Mouse (Mus musculus): Measurements from ENCODE around the gene Abca8b.
"Not testable (repeated sequence)": the region's sequence is repeated elsewhere in the genome, so short reads cannot be mapped to it uniquely, and the experiment has no call there.

Abca8b gene

DNA sequence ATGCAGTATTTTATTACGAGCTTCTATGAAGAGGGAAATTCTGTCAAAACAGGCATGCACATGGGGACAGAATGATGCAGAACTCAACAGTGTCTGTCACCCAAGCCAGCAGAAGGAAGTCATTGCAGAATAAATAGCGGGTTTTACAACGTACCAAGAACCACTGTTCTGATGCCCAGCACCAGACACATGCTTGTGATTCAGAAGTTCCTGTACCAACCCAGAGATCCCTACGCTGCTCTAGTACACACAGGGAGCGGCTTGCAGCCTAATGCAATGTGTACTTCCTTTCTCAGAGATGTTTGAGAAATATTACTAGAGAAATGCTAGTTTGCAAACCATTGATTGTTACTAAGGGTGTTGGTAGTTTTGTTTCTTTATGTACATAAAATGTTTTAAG is 58.7 kb downstream of the Abca8b start:
- Histone ChIP-seq H3K36me3 (ENCODE audit: control insufficient read depth, insufficient read depth, low read length, poor library complexity, severe bottlenecking) (no peaks in the 10 kb centered on the region), H3K27me3 (ENCODE audit: control insufficient read depth, insufficient read depth, low read length, poor library complexity, severe bottlenecking) (no peaks in the 10 kb centered on the region)
- no peak for DNase-seq (ENCODE audit: low read depth, low spot score)

GRCm38 (mm10) chr11:109933207-109933606 is 62.4 kb downstream of the Abca8b start:
- H3K27me3 ChIP-seq (ENCODE audit: control insufficient read depth, insufficient read depth, low read length, poor library complexity, severe bottlenecking); DNase-seq (ENCODE audit: low read depth, low spot score); H3K36me3 ChIP-seq (ENCODE audit: control insufficient read depth, insufficient read depth, low read length, poor library complexity, severe bottlenecking): not testable (repeated sequence)

- DNase-seq (ENCODE audit: low read depth, low spot score): no peak
- H3K36me3 ChIP-seq (ENCODE audit: control insufficient read depth, insufficient read depth, low read length, poor library complexity, severe bottlenecking): no peaks in the 10 kb centered on the region
- no peaks in the 10 kb centered on the region for H3K27me3 ChIP-seq (ENCODE audit: control insufficient read depth, insufficient read depth, low read length, poor library complexity, severe bottlenecking)
These were observed 67.2 kb downstream of the Abca8b start for GRCm38 (mm10) chr11:109928489-109928888.

DNA sequence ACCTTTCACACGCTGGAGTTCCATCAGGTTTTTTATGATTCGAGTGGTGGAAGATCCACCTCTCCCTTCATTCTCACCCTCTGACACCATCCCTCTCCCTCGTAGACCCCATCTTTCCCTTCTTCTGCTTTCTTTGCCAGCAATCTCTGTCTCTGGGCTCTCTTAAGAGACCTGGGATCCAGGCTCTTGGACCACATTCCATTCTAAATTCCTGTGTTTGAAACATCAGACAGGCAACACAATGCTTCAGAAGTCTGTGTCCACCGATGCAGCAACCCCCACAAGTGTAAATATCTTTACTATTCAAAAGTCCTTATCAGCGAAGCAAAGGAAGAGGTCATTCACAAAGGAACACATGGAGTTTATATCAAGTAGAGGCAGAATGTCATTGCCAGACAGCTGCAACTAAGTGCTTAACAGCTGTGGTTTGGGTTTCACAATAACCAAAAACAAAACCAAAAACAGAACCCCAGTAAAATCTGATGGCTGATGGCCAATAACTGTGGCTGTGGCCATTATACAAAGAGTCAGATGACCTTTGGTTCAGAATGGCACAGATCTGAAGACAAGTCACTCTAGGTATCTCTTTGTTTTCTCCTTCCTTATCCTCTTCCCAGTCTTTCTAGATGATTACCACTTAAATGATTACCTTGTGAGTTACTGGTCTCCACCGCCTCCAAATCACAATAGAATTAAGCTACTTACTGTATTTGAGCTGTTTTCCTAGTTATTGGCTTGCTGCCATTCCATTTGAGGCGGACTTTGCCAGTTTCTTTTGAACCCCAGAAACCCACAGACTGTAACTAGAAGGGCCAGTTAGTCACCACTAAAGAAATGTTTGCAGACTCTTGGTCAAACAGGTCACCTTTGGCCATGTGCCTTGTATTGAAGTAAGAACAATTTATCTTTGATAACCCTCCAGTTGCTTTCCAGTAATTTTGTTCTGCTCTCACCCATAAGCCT is 68.6 kb downstream of the Abca8b start:
- Histone ChIP-seq H3K27me3 (ENCODE audit: control insufficient read depth, insufficient read depth, low read length, poor library complexity, severe bottlenecking) (no peaks in the 10 kb centered on the region), H3K36me3 (ENCODE audit: control insufficient read depth, insufficient read depth, low read length, poor library complexity, severe bottlenecking) (no peaks in the 10 kb centered on the region)
- no peak for DNase-seq (ENCODE audit: low read depth, low spot score)

DNA sequence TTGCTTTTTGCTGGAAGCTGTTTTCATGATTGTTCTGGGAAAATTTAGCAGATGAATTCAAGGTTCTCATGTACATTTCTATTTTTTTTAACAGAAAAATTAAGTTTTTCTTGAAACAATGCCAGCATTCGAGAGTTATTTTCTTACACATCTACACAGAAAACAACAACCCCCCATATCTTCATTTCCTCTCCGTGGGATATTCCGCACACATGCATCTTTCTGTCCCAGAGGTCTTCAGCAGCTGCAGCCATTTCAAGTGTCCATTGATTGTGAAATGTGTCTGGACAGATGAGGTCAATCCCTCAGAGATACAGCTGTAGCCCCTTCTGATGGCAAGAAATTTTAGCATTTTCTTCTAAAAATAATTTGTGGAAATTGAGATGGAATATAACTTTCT is 73.4 kb downstream of the Abca8b start:
- no peaks in the 10 kb centered on the region for H3K27me3 ChIP-seq (ENCODE audit: control insufficient read depth, insufficient read depth, low read length, poor library complexity, severe bottlenecking)
- H3K36me3 ChIP-seq (ENCODE audit: control insufficient read depth, insufficient read depth, low read length, poor library complexity, severe bottlenecking): no peaks in the 10 kb centered on the region
- no peak for DNase-seq (ENCODE audit: low read depth, low spot score)

- Histone ChIP-seq H3K36me3 (ENCODE audit: control insufficient read depth, insufficient read depth, low read length, poor library complexity, severe bottlenecking) (no peaks in the 10 kb centered on the region), H3K27me3 (ENCODE audit: control insufficient read depth, insufficient read depth, low read length, poor library complexity, severe bottlenecking) (no peaks in the 10 kb centered on the region)
- no peak for DNase-seq (ENCODE audit: low read depth, low spot score)
These were observed 76.2 kb downstream of the Abca8b start for GRCm38 (mm10) chr11:109919480-109919879.

DNA sequence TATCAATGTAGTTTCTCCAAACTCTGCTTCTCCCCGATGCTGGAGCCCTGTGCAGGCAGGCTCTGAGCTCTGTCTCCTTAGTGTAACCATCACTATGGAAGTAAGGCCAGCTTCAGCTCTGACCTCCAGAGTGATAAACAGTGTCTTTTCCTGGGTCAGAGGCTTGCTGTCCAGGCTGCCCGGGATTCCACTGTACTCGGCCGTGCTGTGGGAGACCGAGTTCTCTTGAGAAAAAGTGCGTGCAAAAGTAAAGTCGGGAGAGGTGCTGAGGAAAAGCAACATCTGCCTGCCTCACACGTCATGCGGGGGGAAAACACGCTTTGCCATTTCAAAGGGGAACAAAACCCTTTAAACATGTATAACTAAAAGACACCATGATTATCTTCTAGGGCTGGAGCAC is 79.0 kb downstream of the Abca8b start:
- no peaks in the 10 kb centered on the region for H3K36me3 ChIP-seq (ENCODE audit: control insufficient read depth, insufficient read depth, low read length, poor library complexity, severe bottlenecking)
- no peaks in the 10 kb centered on the region for H3K27me3 ChIP-seq (ENCODE audit: control insufficient read depth, insufficient read depth, low read length, poor library complexity, severe bottlenecking)
- DNase-seq (ENCODE audit: low read depth, low spot score): no peak

GRCm38 (mm10) chr11:109913156-109913555 is 82.5 kb downstream of the Abca8b start:
- H3K27me3 ChIP-seq (ENCODE audit: control insufficient read depth, insufficient read depth, low read length, poor library complexity, severe bottlenecking); DNase-seq (ENCODE audit: low read depth, low spot score); H3K36me3 ChIP-seq (ENCODE audit: control insufficient read depth, insufficient read depth, low read length, poor library complexity, severe bottlenecking): not testable (repeated sequence)

DNA sequence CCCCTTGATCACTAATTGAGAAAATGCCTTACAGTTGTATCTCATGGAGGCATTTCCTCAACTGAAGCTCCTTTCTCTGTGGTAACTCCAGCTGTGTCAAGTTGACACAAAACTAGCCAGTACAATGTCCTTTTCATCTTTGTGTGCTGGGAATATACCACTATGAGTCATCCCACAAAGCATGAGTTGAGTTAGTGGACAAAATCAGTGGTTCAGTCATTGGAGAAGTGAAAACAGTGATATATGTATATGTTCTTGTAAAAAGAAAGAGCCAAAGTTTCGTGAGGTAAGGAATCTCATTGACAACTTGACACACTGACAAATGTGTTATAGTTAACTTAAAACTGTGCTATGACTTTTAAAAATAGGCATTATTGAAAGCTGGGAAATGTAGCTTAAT is 83.5 kb downstream of the Abca8b start:
- DNase-seq (ENCODE audit: low read depth, low spot score); H3K27me3 ChIP-seq (ENCODE audit: control insufficient read depth, insufficient read depth, low read length, poor library complexity, severe bottlenecking); H3K36me3 ChIP-seq (ENCODE audit: control insufficient read depth, insufficient read depth, low read length, poor library complexity, severe bottlenecking): not testable (repeated sequence)

DNA sequence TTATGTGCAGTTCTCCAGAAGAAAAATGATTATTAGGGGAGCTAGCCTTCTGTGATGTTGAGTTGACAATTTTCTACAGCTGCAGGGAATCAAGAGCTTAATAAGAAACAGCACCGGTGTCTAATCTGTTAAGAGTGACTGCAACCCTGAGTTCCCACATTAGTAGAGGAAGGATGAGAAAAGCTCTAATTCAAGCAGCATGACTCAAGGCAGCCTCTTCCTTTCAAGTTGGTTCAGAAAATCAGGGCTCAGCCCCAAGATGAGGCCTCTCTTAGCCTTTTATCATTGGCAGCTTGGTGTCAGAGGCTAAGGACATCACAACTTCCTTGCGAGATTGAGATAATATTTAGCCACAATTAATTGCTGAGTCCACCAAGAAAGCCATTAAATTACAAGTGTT is 85.8 kb downstream of the Abca8b start:
- H3K27me3 ChIP-seq (ENCODE audit: control insufficient read depth, insufficient read depth, low read length, poor library complexity, severe bottlenecking): no peaks in the 10 kb centered on the region
- H3K36me3 ChIP-seq (ENCODE audit: control insufficient read depth, insufficient read depth, low read length, poor library complexity, severe bottlenecking): no peaks in the 10 kb centered on the region
- DNase-seq (ENCODE audit: low read depth, low spot score): no peak

DNA sequence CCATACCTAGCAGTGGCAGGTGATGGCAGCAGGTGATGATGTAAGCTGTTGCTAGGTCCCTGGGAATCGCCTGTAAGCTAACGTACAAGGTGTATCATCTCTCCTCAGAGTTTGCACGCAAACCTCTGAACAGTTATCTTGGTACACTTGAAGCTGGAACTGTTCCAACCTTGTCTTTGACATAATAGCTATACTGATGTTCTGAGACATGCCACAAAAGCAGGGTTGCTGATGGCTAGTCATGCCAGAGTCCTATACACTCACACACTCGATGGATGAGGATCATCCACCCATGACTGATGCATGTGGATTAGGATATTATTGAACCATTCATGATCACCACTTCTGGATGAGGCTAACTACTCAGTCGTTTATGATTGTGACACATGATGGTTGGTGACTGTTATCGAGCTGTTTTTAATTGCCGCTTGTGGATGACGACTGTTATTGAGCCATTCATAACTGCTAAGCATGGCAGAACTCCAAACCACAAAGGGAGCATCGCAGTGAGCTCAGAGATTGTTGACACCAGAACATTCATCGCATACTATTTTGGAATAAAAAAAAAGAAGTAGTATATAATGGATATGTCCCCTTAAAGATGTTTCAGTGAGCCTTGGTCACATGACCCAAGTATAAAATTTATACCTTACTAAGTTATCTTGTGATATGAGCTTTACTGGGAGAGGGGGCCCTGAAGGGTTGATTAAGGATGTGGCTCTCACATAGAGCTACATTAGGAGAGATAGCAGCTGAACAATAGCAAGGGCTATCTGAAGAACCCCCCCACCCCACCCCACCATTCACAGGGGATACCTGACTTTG is 87.2 kb downstream of the Abca8b start:
- H3K27me3 ChIP-seq (ENCODE audit: control insufficient read depth, insufficient read depth, low read length, poor library complexity, severe bottlenecking): no peaks in the 10 kb centered on the region
- DNase-seq (ENCODE audit: low read depth, low spot score): no peak
- no peaks in the 10 kb centered on the region for H3K36me3 ChIP-seq (ENCODE audit: control insufficient read depth, insufficient read depth, low read length, poor library complexity, severe bottlenecking)

GRCm38 (mm10) chr11:109907508-109907907 is 88.1 kb downstream of the Abca8b start:
- DNase-seq (ENCODE audit: low read depth, low spot score): no peak
- Histone ChIP-seq H3K27me3 (ENCODE audit: control insufficient read depth, insufficient read depth, low read length, poor library complexity, severe bottlenecking) (no peaks in the 10 kb centered on the region), H3K36me3 (ENCODE audit: control insufficient read depth, insufficient read depth, low read length, poor library complexity, severe bottlenecking) (no peaks in the 10 kb centered on the region)

DNA sequence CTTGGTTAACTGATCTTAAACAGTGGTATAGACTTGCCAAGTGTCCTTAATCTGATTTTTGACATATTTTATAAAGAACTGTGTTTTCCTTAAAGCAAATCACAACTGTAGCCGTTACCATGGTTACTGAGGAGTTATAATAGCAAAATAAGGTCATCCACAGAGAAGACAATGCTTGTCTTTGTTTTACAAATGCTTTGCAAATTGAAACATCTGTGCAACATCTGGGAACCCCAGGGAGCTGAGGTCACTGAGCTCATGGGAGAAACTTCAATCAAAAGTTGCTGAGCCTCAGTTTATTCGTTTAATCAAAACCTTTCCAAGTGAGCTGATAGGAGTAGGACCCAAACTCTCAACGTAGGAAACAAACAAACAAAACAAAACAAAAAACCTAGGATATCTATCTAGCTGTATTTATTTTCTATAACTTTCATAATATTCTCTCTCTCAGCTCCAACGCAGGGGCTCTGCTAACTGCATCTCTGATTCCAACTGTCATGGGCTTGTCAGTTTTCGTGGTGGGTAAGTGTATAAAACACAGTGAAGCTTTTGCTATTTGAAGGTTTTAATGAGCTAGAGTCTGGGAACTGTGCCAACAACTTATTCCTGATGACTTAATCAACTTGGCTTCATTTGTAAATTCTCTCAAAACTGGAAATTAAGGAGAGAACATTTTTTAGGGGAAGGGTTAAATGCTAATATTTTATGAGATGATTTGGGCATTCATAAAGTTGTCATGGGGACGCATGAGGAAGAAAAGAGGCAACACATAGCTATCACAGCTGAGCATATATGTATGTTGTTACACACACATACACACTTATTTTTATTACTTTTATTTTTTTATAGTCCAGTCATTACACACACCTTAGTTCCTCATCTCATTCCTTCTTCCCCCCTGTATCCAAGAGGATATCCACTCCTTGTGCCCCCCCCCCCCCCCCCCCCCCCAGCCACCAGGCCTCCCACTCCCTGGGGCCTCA is 92.7 kb downstream of the Abca8b start:
- Histone ChIP-seq H3K36me3 (ENCODE audit: control insufficient read depth, insufficient read depth, low read length, poor library complexity, severe bottlenecking) (no peaks in the 10 kb centered on the region), H3K27me3 (ENCODE audit: control insufficient read depth, insufficient read depth, low read length, poor library complexity, severe bottlenecking) (no peaks in the 10 kb centered on the region)
- DNase-seq (ENCODE audit: low read depth, low spot score): no peak

DNA sequence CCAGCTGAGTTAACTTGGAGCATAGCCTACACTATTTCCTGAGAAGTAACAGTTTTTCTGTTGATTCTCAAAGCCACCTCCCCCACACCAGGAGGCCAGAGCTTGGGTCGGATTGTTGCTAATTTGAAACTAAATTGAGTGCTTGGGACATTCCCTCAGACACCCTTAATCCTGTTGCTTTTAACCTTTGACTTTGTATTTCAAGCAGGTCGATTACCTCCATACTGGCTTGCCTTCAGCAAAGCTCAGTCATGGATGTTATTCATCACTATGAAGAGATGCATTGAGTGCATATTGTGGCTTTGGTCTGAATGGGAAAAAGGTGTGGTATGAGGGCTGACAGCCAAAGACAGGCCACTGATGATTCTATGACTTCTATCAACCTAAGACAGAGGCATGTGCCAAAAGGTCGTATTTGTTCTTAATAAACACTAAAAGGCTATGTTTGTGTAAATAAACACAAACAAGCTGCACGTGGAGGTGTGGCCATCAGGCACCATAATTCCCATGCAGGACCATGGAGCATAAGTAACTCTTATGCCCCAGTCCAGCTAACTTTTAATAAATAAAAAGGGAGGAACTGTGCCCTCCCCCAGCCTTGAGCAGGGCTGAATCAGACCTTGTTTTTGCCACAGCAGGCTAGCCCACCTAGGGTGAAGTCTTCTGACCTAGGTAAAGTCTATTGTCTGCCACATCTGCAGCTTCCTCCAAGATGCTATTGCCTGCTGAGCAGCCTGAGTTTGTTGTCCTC is 95.0 kb downstream of the Abca8b start:
- H3K27me3 ChIP-seq (ENCODE audit: control insufficient read depth, insufficient read depth, low read length, poor library complexity, severe bottlenecking): no peaks in the 10 kb centered on the region
- no peak for DNase-seq (ENCODE audit: low read depth, low spot score)
- H3K36me3 ChIP-seq (ENCODE audit: control insufficient read depth, insufficient read depth, low read length, poor library complexity, severe bottlenecking): no peaks in the 10 kb centered on the region

Data from splenic B cell, adult 2 months (primary cell).